Mouse (Mus musculus): Measurements from ENCODE around the gene Noc2l. TPM values are rescaled to one million over a fixed set of nuclear protein-coding genes. Genes with fewer than 3 reads are reported as not detected.

Gene Noc2l
- total and polyA plus RNA-seq, 3 experiments = 42.6 to 60.3 (median 47.2) TPM

Small RNA genes within 50 kb of the gene (microRNA-seq; reads per million reads assigned to microRNA genes)
- 1.8 to 3.7 reads per million in 2 experiments for gene Mir7658

Other genes with a start within 250 kb of the Noc2l start
- gene B3galt6, start 243.4 kb upstream of the Noc2l start, total RNA-seq (2021) = 1 to 10 TPM; 5.1 to 8.5 TPM
- gene B3galt6, start 243.4 kb upstream of the Noc2l start, polyA plus RNA-seq (2012; rRNA removed) = 14.7 and 18.3 TPM in 2 replicates
- gene Sdf4, start 243.1 kb upstream of the Noc2l start, total RNA-seq (2021) = 100 to 1,000 TPM; 260 to 282 TPM
- gene Sdf4, start 243.1 kb upstream of the Noc2l start, polyA plus RNA-seq (2012; rRNA removed) = 47.5 and 50.7 TPM in 2 replicates
- 1 to 10 TPM in 1 of 2 experiments, under 1 TPM in 1; 0.61 to 1.2 TPM for gene Tnfrsf4, start 222.2 kb upstream of the Noc2l start, total RNA-seq (2021)
- gene Tnfrsf4, start 222.2 kb upstream of the Noc2l start, polyA plus RNA-seq (2012; rRNA removed) = 4.4 and 5.0 TPM in 2 replicates
- gene Tnfrsf18, start 209.8 kb upstream of the Noc2l start, total RNA-seq (2021) = under 1 TPM in 1 of 2 experiments, not detected in 1; 0.38 TPM
- gene Tnfrsf18, start 209.8 kb upstream of the Noc2l start, polyA plus RNA-seq (2012; rRNA removed) = 0.30 and 0.61 TPM in 2 replicates
- under 1 TPM in 1 of 2 experiments, not detected in 1; 0.21 TPM for gene Ttll10, start 176.6 kb upstream of the Noc2l start, total RNA-seq (2021)
- 0.13 and 0.19 TPM in 2 replicates for gene Ttll10, start 176.6 kb upstream of the Noc2l start, polyA plus RNA-seq (2012; rRNA removed)
- gene 9430015G10Rik, start 126.0 kb upstream of the Noc2l start, total RNA-seq (2021) = 1 to 10 TPM; 5.7 to 9.6 TPM
- 14.6 and 15.6 TPM in 2 replicates for gene 9430015G10Rik, start 126.0 kb upstream of the Noc2l start, polyA plus RNA-seq (2012; rRNA removed)
- under 1 TPM; 0.17 TPM for gene Rnf223, start 105.5 kb upstream of the Noc2l start, total RNA-seq (2021)
- 0.34 and 0.46 TPM in 2 replicates for gene Rnf223, start 105.5 kb upstream of the Noc2l start, polyA plus RNA-seq (2012; rRNA removed)
- gene Agrn, start 38.5 kb upstream of the Noc2l start, total RNA-seq (2021) = 10 to 100 TPM; 23.2 to 34.1 TPM
- 39.3 and 46.4 TPM in 2 replicates for gene Agrn, start 38.5 kb upstream of the Noc2l start, polyA plus RNA-seq (2012; rRNA removed)
- 1 to 10 TPM; 4.3 to 5.4 TPM for gene Isg15, start 35.2 kb upstream of the Noc2l start, total RNA-seq (2021)
- 9.1 and 12.1 TPM in 2 replicates for gene Isg15, start 35.2 kb upstream of the Noc2l start, polyA plus RNA-seq (2012; rRNA removed)
- gene AW011738, start 32.7 kb upstream of the Noc2l start, total RNA-seq (2021) = 1 to 10 TPM; 2.7 to 7.2 TPM
- 1.7 and 2.6 TPM in 2 replicates for gene AW011738, start 32.7 kb upstream of the Noc2l start, polyA plus RNA-seq (2012; rRNA removed)
- gene Perm1, start 20.1 kb upstream of the Noc2l start, total RNA-seq (2021) = 10 to 100 TPM in 1 of 2 experiments, 1 to 10 TPM in 1; 3.9 to 10.2 TPM
- 2.4 and 2.6 TPM in 2 replicates for gene Perm1, start 20.1 kb upstream of the Noc2l start, polyA plus RNA-seq (2012; rRNA removed)
- gene Plekhn1, start 1.2 kb upstream of the Noc2l start, total RNA-seq (2021) = 10 to 100 TPM; 18.7 to 23.9 TPM
- gene Plekhn1, start 1.2 kb upstream of the Noc2l start, polyA plus RNA-seq (2012; rRNA removed) = 62.2 and 69.6 TPM in 2 replicates
- 1 to 10 TPM; 1.7 to 2.2 TPM for gene Samd11, start 19.6 kb downstream of the Noc2l start, total RNA-seq (2021)
- 2.2 and 2.9 TPM in 2 replicates for gene Samd11, start 19.6 kb downstream of the Noc2l start, polyA plus RNA-seq (2012; rRNA removed)
- not detected for gene Vmn2r-ps159, start 95.1 kb downstream of the Noc2l start, total RNA-seq (2021)
- not detected in 2 replicates for gene Vmn2r-ps159, start 95.1 kb downstream of the Noc2l start, polyA plus RNA-seq (2012; rRNA removed)

All from adrenal gland, adult 2 months (tissue).